ENCODE assay signal across 8 mouse cellular contexts in genomic region chr12:29136850-29137268, GRCm38 (mm10).
DNase-seq lines count a peak whose midpoint lies in the region; ATAC-seq lines count a peak whose summit lies in the region.

No protein-coding gene starts in this region.

- no peak overlapping the region for H3K9ac ChIP-seq in kidney, embryonic 15.5 days
- no peak overlapping the region for H3K9ac ChIP-seq in midbrain, embryonic 13.5 days (replicated peaks)

- ATAC-seq in kidney, embryonic 15.5 days (replicated peaks; ENCODE audit: low FRiP score): peak; percentile 71; the same call in 1 of the 2 replicates
- peak; percentile 89 for ATAC-seq in midbrain, embryonic 13.5 days

- no peaks in the 10 kb centered on the region for H3K36me3 ChIP-seq in kidney, embryonic 15.5 days
- no peaks in the 10 kb centered on the region for H3K36me3 ChIP-seq in midbrain, embryonic 13.5 days

- peaks cover 9% of the 10 kb centered on the region; the same call in 1 of the 2 replicates for H3K4me1 ChIP-seq in kidney, embryonic 15.5 days
- peaks cover 32% of the 10 kb centered on the region for H3K4me1 ChIP-seq in midbrain, embryonic 13.5 days (replicated peaks)

- H3K9me3 ChIP-seq in kidney, embryonic 15.5 days (replicated peaks): no peaks in the 10 kb centered on the region
- H3K9me3 ChIP-seq in midbrain, embryonic 13.5 days: no peaks in the 10 kb centered on the region

- no peak overlapping the region for H3K4me3 ChIP-seq in kidney, embryonic 15.5 days (replicated peaks)
- no peak overlapping the region for H3K4me3 ChIP-seq in midbrain, embryonic 13.5 days (replicated peaks)

- peak; percentile 39 for DNase-seq in gastrocnemius, postnatal 10 days
- DNase-seq in gastrocnemius, postnatal 25 days: no peak
- peak; percentile 76 for DNase-seq in brain, embryonic 18.5 days (ENCODE audit: low read depth, low spot score)
- peak; percentile 60 to 65 for DNase-seq in frontal cortex, postnatal 36 days (ENCODE audit: low spot score in 2 of 2)
- DNase-seq in testis, postnatal 10 days (ENCODE audit: low spot score): peak; percentile 80
- no peak for DNase-seq in lung, postnatal 14 days

- H3K27me3 ChIP-seq in kidney, embryonic 15.5 days: no peaks in the 10 kb centered on the region
- H3K27me3 ChIP-seq in midbrain, embryonic 13.5 days: no peaks in the 10 kb centered on the region

- WGBS in kidney, embryonic 15.5 days: 61% methylated on average over 5 of the region's 5 CpGs
- WGBS in midbrain, embryonic 13.5 days: 42% methylated on average over 5 of the region's 5 CpGs

- peak overlapping the region; percentile 54 for H3K27ac ChIP-seq in kidney, embryonic 15.5 days
- peak overlapping the region; percentile 75 for H3K27ac ChIP-seq in midbrain, embryonic 13.5 days

- no peak overlapping the region for H3K4me2 ChIP-seq in kidney, embryonic 15.5 days
- H3K4me2 ChIP-seq in midbrain, embryonic 13.5 days (replicated peaks): no peak overlapping the region

Comparison
In these comparisons a context has a peak if more than half of its experiments do, and no peak if none do; other contexts are left out.
1. DNase-seq: peak in gastrocnemius, postnatal 10 days (single experiment), brain, embryonic 18.5 days (single experiment), frontal cortex, postnatal 36 days (2 of 2) and testis, postnatal 10 days (single experiment); none in gastrocnemius, postnatal 25 days (single experiment) and lung, postnatal 14 days (single experiment).